Mouse (Mus musculus): ENCODE results near the gene Syngr3. TPM values are rescaled to one million over a fixed set of nuclear protein-coding genes. Genes with fewer than 3 reads are reported as not detected.

The Syngr3 gene
- polyA plus RNA-seq, 2 experiments = 0.06 to 0.08 TPM

DNA sequence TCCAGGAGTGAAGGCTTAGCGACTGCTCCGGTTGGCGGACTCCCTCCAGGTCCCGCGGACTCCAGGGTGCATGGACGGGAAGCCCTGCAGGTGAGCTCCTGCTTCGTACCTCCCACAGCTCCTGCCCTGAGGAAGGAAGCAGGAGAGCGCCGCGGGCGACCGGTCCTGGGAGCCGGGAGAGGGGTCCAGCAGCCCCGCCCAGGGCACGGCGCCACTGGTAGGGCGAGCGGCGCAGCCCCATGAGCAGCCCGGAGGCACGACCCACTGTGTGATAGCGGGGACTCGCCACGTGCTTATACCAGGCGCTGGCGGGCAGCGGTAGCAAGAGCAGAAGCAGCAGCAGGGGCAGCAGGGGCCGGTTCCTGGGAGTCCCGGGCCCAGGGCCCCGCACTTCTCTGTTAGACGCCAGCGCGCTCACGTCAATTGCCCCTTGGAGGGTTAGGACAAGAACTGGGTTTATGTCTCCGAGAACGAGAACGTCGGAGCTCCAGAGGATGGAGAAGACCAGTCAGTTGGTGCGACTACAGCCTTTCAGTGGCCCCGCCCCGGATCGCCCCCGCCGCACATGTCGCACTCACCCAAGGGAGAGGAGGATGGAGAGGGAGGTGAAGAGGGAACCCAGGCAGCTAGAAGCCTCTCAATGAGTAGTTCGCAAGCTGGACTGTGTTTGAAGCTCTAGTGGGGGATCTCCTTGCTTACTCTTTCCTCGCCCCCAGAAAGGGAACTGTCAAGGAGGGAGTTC lies 31.6 kb downstream of the Syngr3 start, which contains the start of gene Npw:
Gene Npw (minus strand): TSS at position 441 of the 742 bp plus-strand sequence.
- DNase-seq (ENCODE audit: low read depth in 3 of 3, low spot score in 3 of 3) = no peak

DNA sequence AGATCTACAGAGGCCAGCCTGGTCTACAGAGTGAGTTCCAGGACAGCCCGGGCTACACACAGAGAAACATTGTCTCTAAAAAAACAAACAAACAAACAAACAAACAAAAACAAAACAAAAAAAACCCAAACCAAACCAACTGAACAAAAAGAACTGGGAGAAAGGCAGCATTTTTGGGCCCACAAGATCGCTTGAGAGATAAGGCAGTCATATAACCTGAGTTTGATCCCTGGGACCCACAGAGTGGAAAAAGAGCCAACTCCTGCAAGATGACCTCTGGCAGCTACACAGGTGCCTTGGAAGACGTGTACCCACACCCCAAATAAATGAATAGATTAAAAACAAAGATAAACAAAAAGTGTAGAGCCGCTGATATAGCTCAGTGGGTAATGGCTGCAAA lies 34.8 kb downstream of the Syngr3 start:
- no peak overlapping the region for H3K27ac ChIP-seq
- TF ChIP-seq EP300 (IDR thresholded peaks at IDR 0.05; ENCODE audit: low read depth) (no peak), CTCF (IDR thresholded peaks at IDR 0.05; ENCODE audit: low read depth) (no peak)
- ATAC-seq (ENCODE audit: insufficient read depth) (no peak), DNase-seq (ENCODE audit: low read depth in 3 of 3, low spot score in 3 of 3) (no peak)
- no peak overlapping the region for H3K9ac ChIP-seq (replicated peaks)
- H3K9me3 ChIP-seq (ENCODE audit: control insufficient read depth, low read length) = no peaks in the 10 kb centered on the region
- H3K36me3 ChIP-seq (replicated peaks; ENCODE audit: control insufficient read depth, insufficient read depth, low read depth) = no peaks in the 10 kb centered on the region
- H3K27me3 ChIP-seq (ENCODE audit: control insufficient read depth, insufficient read depth, low read length) = peaks cover 48% of the 10 kb centered on the region
- no peak overlapping the region for H3K4me2 ChIP-seq (ENCODE audit: low read depth)
- H3K4me1 ChIP-seq (replicated peaks; ENCODE audit: control insufficient read depth in 2 of 2, insufficient read depth in 2 of 2, low read length in 1 of 2) = peaks cover 0 to 4% of the 10 kb centered on the region in 2 experiments; a peak in 1 of 4 replicates
- 64% methylated on average over 4 of the region's 4 CpGs for WGBS (ENCODE audit: insufficient replicate concordance)
- H3K4me3 ChIP-seq (ENCODE audit: insufficient read depth in 1 of 2, low read depth in 2 of 2, low read length in 2 of 2) = no peak overlapping the region

More for the DNA sequence above, 31.6 kb downstream of the Syngr3 start, which contains the start of gene Npw:
- peak within 1 kb of the TSS; percentile 60 for H3K4me2 ChIP-seq (ENCODE audit: low read depth)
- ATAC-seq (ENCODE audit: insufficient read depth) = peak; percentile 41; the same call in 1 of the 2 replicates
- H3K27me3 ChIP-seq (ENCODE audit: control insufficient read depth, insufficient read depth, low read length) = peaks cover 30% of the 10 kb centered on the region
- TF ChIP-seq EP300 (IDR thresholded peaks at IDR 0.05; ENCODE audit: low read depth) (no peak), CTCF (IDR thresholded peaks at IDR 0.05; ENCODE audit: low read depth) (no peak)
- H3K36me3 ChIP-seq (replicated peaks; ENCODE audit: control insufficient read depth, insufficient read depth, low read depth) = no peaks in the 10 kb centered on the region
- H3K9me3 ChIP-seq (ENCODE audit: control insufficient read depth, low read length) = no peaks in the 10 kb centered on the region
- H3K4me3 ChIP-seq (ENCODE audit: insufficient read depth in 1 of 2, low read depth in 2 of 2, low read length in 2 of 2) = peak within 1 kb of the TSS in 1 of 2 experiments; percentile 17; a peak in 2 of 4 replicates
- WGBS (ENCODE audit: insufficient replicate concordance) = 2% methylated on average over 47 of the region's 47 CpGs
- H3K4me1 ChIP-seq (replicated peaks; ENCODE audit: control insufficient read depth in 2 of 2, insufficient read depth in 2 of 2, low read length in 1 of 2) = no peaks in the 10 kb centered on the region
- H3K27ac ChIP-seq = no peak within 1 kb of the TSS
- no peak within 1 kb of the TSS for H3K9ac ChIP-seq (replicated peaks)

DNA sequence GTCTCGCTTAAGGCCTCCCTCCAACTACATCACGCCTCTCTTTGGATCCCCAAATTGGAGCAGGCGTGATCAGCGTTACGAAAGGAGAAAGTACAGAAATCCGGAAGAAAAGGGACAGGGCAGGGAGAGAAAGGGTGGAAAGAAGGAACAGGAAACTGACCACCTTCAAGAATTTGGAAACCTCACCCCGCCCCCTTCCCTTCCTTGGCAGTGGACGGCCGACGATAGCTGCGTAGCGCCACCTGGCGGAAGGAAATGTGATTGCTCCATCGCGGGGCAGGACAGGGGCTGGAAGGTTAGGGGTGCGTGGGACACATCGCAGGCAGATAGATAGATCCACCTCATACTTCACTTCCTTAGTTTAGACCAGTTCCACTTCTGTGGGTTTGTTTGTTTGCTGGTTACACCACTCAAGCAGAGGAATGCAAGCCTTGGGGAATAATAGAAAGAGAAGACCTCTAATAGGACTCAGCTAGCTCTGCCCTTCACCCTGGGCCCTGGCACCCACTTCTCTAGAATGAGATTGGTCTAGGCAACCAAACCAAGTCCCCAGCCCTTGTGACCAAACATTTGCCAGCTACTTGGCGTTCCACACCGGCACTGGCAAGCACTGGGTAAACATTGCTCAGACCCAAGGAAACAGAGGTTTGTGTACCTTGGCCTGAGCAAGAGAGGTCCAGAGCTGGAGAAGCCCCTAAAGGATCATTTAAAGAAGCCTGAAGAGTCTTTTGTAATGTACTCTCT lies 35.6 kb downstream of the Syngr3 start:
- TF ChIP-seq EP300 (IDR thresholded peaks at IDR 0.05; ENCODE audit: low read depth) = no peak
- TF ChIP-seq CTCF (IDR thresholded peaks at IDR 0.05; ENCODE audit: low read depth) = peak; percentile 99
- ATAC-seq (ENCODE audit: insufficient read depth) = peak; percentile 50; the same call in 1 of the 2 replicates
- H3K27me3 ChIP-seq (ENCODE audit: control insufficient read depth, insufficient read depth, low read length) = peaks cover 50% of the 10 kb centered on the region

DNA sequence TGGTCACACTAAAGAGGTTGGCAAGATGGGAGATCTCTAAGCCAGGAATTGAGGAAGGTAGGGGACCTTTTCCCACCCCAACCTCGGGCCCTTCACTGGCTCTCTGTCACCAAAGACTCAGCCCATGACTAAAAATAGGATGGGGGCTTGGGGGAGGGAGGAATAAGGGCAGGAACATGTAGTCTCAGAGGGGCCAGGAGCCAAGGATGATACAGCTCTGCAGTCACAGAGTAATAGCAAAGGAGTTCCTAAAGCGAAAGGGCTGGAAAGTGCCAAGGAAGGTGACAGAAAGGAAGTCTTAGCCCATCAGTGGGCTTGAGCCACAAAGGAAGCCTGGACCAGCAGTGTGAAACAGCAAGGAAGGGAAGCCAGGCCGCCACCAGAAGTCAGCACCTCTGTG lies 37.9 kb downstream of the Syngr3 start:
- 38% methylated on average over 3 of the region's 3 CpGs for WGBS (ENCODE audit: insufficient replicate concordance)
- no peaks in the 10 kb centered on the region for H3K9me3 ChIP-seq (ENCODE audit: control insufficient read depth, low read length)
- no peak overlapping the region for H3K27ac ChIP-seq
- no peaks in the 10 kb centered on the region for H3K36me3 ChIP-seq (replicated peaks; ENCODE audit: control insufficient read depth, insufficient read depth, low read depth)
- no peak overlapping the region for H3K4me2 ChIP-seq (ENCODE audit: low read depth)
- H3K4me3 ChIP-seq (ENCODE audit: insufficient read depth in 1 of 2, low read depth in 2 of 2, low read length in 2 of 2) = no peak overlapping the region
- no peak for DNase-seq (ENCODE audit: low read depth in 3 of 3, low spot score in 3 of 3)
- no peak overlapping the region for H3K9ac ChIP-seq (replicated peaks)
- H3K27me3 ChIP-seq (ENCODE audit: control insufficient read depth, insufficient read depth, low read length) = peaks cover 35% of the 10 kb centered on the region
- TF ChIP-seq EP300 (IDR thresholded peaks at IDR 0.05; ENCODE audit: low read depth) = no peak
- no peak for TF ChIP-seq CTCF (IDR thresholded peaks at IDR 0.05; ENCODE audit: low read depth)
- ATAC-seq (ENCODE audit: insufficient read depth) = no peak
- H3K4me1 ChIP-seq (replicated peaks; ENCODE audit: control insufficient read depth in 2 of 2, insufficient read depth in 2 of 2, low read length in 1 of 2) = peaks cover 0 to 4% of the 10 kb centered on the region in 2 experiments; a peak in 1 of 4 replicates

More for the DNA sequence above, 35.6 kb downstream of the Syngr3 start:
- Histone ChIP-seq H3K4me2 (ENCODE audit: low read depth) (peak overlapping the region; percentile 36), H3K36me3 (replicated peaks; ENCODE audit: control insufficient read depth, insufficient read depth, low read depth) (no peaks in the 10 kb centered on the region), H3K4me1 (replicated peaks; ENCODE audit: control insufficient read depth in 2 of 2, insufficient read depth in 2 of 2, low read length in 1 of 2) (peaks cover 0 to 4% of the 10 kb centered on the region in 2 experiments; a peak in 1 of 4 replicates), H3K4me3 (ENCODE audit: insufficient read depth in 1 of 2, low read depth in 2 of 2, low read length in 2 of 2) (peak overlapping the region in 1 of 2 experiments; percentile 28; a peak in 1 of 4 replicates), H3K9ac (replicated peaks) (no peak overlapping the region), H3K27ac (no peak overlapping the region), H3K9me3 (ENCODE audit: control insufficient read depth, low read length) (no peaks in the 10 kb centered on the region)
- 4% methylated on average over 19 of the region's 19 CpGs for WGBS (ENCODE audit: insufficient replicate concordance)
- peak in 1 of 3 experiments; percentile 57 for DNase-seq (ENCODE audit: low read depth in 3 of 3, low spot score in 3 of 3)

DNA sequence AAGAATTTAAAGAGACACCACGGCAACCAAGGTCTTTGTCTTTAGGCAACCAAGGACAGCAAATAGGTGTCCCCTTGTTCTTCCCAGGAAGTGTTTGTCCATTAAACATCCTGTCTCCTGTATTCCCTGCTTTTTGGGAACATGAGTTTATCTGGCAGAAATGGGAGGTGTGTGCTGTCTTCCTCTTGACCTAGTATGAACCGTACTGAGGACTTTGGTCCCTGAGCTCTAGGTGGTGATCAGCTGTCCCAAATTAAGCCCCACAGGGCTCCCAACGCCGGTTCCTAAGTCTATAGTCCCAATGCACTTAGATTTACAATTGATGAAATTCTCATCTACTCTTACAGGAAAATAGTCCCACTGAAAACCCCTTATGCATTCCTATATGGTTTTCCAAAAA lies 39.0 kb downstream of the Syngr3 start:
- WGBS (ENCODE audit: insufficient replicate concordance) = 64% methylated on average over 4 of the region's 4 CpGs
- peaks cover 33% of the 10 kb centered on the region for H3K27me3 ChIP-seq (ENCODE audit: control insufficient read depth, insufficient read depth, low read length)
- no peak overlapping the region for H3K4me2 ChIP-seq (ENCODE audit: low read depth)
- no peak overlapping the region for H3K27ac ChIP-seq
- TF ChIP-seq CTCF (IDR thresholded peaks at IDR 0.05; ENCODE audit: low read depth) (no peak), EP300 (IDR thresholded peaks at IDR 0.05; ENCODE audit: low read depth) (no peak)
- no peak overlapping the region for H3K9ac ChIP-seq (replicated peaks)
- H3K4me3 ChIP-seq (ENCODE audit: insufficient read depth in 1 of 2, low read depth in 2 of 2, low read length in 2 of 2) = no peak overlapping the region
- H3K4me1 ChIP-seq (replicated peaks; ENCODE audit: control insufficient read depth in 2 of 2, insufficient read depth in 2 of 2, low read length in 1 of 2) = peaks cover 0 to 4% of the 10 kb centered on the region in 2 experiments; a peak in 1 of 4 replicates
- ATAC-seq (ENCODE audit: insufficient read depth) (no peak), DNase-seq (ENCODE audit: low read depth in 3 of 3, low spot score in 3 of 3) (no peak)
- no peaks in the 10 kb centered on the region for H3K36me3 ChIP-seq (replicated peaks; ENCODE audit: control insufficient read depth, insufficient read depth, low read depth)
- no peaks in the 10 kb centered on the region for H3K9me3 ChIP-seq (ENCODE audit: control insufficient read depth, low read length)
